Mouse (Mus musculus) small intestine, adult 2 months (tissue): ENCODE results near the gene Asap2. TPM values are rescaled to one million over a fixed set of nuclear protein-coding genes. Genes with fewer than 3 reads are reported as not detected.

Source experiments
- H3K27ac ChIP-seq: fragments of 200-500 bp; 2 replicates; pipeline ENCODE4 v1.5.1; 2012; ENCODE audit warnings: low read depth, low read length, control low read depth, inconsistent platforms; ENCODE audit not compliant: insufficient read depth
- H3K27me3 ChIP-seq: fragments of 200-500 bp; 2 replicates; pipeline ENCODE4 v1.6.1; 2012; ENCODE audit warnings: mild to moderate bottlenecking, moderate library complexity, low read length, inconsistent platforms; ENCODE audit not compliant: control insufficient read depth, insufficient read depth
- H3K36me3 ChIP-seq: fragments of 200-500 bp; 2 replicates; pipeline ENCODE4 v1.6.1; 2012; ENCODE audit warnings: mild to moderate bottlenecking, low read length, control low read depth, inconsistent platforms; ENCODE audit not compliant: control insufficient read depth, insufficient read depth
- H3K4me1 ChIP-seq: fragments of 200-500 bp; 2 replicates; pipeline ENCODE4 v1.6.1; 2012; ENCODE audit warnings: low read length, inconsistent platforms, mixed read lengths; ENCODE audit not compliant: control insufficient read depth, insufficient read depth, insufficient read length
- H3K4me3 ChIP-seq: fragments of 200-500 bp; 2 replicates; pipeline ENCODE4 v1.5.1; 2012; ENCODE audit warnings: low read depth, mild to moderate bottlenecking, control low read depth, inconsistent platforms, low read length, moderate library complexity
- CTCF ChIP-seq: fragments of 200-500 bp; IDR thresholded peaks from 2 replicates; pipeline ENCODE4 v1.5.1; 2012; ENCODE audit warnings: low read depth, mild to moderate bottlenecking, control low read depth, inconsistent platforms, low read length, moderate library complexity, mixed read lengths; ENCODE audit not compliant: insufficient replicate concordance, insufficient read length; ENCODE audit errors: extremely low read depth
- POLR2A ChIP-seq: fragments of 200-500 bp; IDR thresholded peaks from 2 replicates; pipeline ENCODE4 v1.6.1; 2012; ENCODE audit warnings: low read depth, mild to moderate bottlenecking, control low read depth, inconsistent platforms, low read length, moderate library complexity
- WGBS: fragments of 180-500 bp; shearing (Covaris S2); methylation state at CpG from one replicate; pipeline ENCODE4 v1.1.7; 2018; 5-methylcytosine and 5-hydroxymethylcytosine counted together
- polyA plus RNA-seq: library from polyadenylated mRNA; depleted of rRNA; stranded (reverse); fragments of >200 nt; gene quantifications from 2 replicates; pipeline ENCODE4 v1.2.3, GENCODE M21; 2012

Asap2 gene
- polyA plus RNA-seq, 1 experiment = 25.3 TPM

DNA sequence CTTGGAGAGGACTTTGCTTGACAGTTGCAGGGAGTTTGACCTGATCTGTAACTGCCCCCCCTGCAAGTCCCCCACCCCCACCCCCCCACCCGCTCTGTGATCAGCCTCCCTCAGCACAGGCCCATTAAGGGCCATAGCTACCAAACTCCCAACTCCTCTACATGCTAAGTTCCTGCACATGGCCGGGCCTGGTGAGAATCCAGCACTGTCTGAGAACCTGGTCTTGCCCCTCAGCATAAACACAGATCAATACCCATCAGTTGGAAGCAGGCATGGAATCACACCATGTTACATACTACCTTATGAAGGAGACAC is 276.5 kb downstream of the Asap2 start:
- H3K4me3 ChIP-seq = no peak overlapping the region
- H3K36me3 ChIP-seq = peaks cover 62% of the 10 kb centered on the region
- no peak overlapping the region for H3K27ac ChIP-seq
- no peaks in the 10 kb centered on the region for H3K4me1 ChIP-seq
- no peak for TF ChIP-seq CTCF
- TF ChIP-seq POLR2A = no peak
- WGBS = 80% methylated on average over 2 of the region's 2 CpGs
- no peaks in the 10 kb centered on the region for H3K27me3 ChIP-seq

DNA sequence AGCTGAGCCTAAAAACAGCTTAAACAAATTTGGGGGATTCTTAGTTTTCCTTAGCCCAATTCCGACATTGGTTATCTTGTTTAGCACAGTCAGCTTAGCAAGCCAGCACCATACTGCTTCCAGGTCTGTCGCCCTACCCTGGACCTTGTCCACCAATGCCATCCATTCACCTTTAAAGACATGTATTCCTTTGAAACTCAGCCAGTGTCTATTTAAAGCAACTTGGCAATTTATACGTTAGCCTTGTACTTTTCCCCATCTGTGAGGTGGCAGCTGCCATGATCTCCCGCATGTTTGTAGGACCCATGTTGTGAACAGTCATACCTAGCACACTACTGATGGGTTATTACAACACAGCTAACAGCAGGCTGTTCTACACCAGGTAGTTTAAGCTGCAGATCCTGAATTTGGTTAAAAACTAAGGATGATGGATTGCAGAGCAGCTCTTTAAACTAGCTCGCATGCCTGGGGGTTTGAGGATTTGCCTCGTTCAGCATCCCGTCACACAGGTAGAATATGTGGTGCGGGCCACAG is 277.9 kb downstream of the Asap2 start:
- no peak overlapping the region for H3K4me3 ChIP-seq
- no peaks in the 10 kb centered on the region for H3K4me1 ChIP-seq
- 91% methylated on average over 8 of the region's 8 CpGs for WGBS
- no peaks in the 10 kb centered on the region for H3K27me3 ChIP-seq
- no peak overlapping the region for H3K27ac ChIP-seq
- TF ChIP-seq CTCF (no peak), POLR2A (no peak)
- H3K36me3 ChIP-seq = peaks cover 59% of the 10 kb centered on the region

- Histone ChIP-seq H3K4me1 (no peaks in the 10 kb centered on the region), H3K27me3 (no peaks in the 10 kb centered on the region), H3K27ac (no peak overlapping the region), H3K4me3 (no peak overlapping the region), H3K36me3 (peaks cover 43% of the 10 kb centered on the region)
- 89% methylated on average over 7 of the region's 7 CpGs for WGBS
- TF ChIP-seq POLR2A (no peak), CTCF (no peak)
Observed at GRCm38 (mm10) chr12:21274446-21274845, 284.2 kb downstream of the Asap2 start.

- Histone ChIP-seq H3K4me1 (no peaks in the 10 kb centered on the region), H3K4me3 (no peak overlapping the region), H3K27me3 (no peaks in the 10 kb centered on the region), H3K27ac (no peak overlapping the region), H3K36me3 (peaks cover 18% of the 10 kb centered on the region)
- 91% methylated on average over 1 of the region's 1 CpGs for WGBS
- TF ChIP-seq CTCF (no peak), POLR2A (no peak)
Observed at GRCm38 (mm10) chr12:21277352-21277864, 287.1 kb downstream of the Asap2 start.

DNA sequence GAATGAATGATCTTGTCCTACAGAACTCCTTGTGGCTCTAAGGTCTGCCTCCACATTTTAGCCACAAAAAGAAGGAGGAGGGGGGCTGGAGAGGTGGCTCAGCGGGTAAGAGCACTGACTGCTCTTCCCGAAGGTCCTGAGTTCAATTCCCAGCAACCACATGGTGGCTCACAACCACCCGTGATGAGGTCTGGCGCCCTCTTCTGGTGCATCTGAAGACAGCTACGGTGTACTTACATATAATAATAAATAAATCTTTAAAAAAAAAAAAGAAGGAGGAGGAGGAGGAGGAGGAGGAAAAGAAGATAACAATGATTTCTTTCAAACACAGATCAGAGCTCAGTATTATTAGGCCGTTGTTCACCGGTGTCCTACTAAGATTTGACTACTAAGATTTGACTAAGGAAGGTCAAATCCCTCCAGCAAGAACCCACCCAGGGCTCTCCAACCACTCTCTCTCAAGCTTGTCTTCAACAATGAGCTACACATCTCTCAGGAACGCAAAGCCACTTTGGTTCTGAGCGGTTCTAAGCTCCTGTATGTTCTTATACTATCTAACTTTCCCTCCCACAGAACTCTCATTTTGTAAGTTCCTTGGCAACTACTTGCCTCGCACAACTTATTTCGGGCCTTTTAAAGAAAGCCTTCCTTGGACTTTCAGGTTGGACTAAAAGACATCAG is 294.6 kb downstream of the Asap2 start, which contains the start of gene Cpsf3:
Cpsf3 (plus strand) TSS at position 631 of the 681 bp plus-strand sequence.
- H3K36me3 ChIP-seq = no peaks in the 10 kb centered on the region
- H3K27me3 ChIP-seq = no peaks in the 10 kb centered on the region
- peak within 1 kb of the TSS; percentile 85 for H3K4me3 ChIP-seq
- TF ChIP-seq CTCF = no peak
- TF ChIP-seq POLR2A = no peak; the same call in 1 of the 2 replicates
- peaks cover 4% of the 10 kb centered on the region; the same call in 1 of the 2 replicates for H3K4me1 ChIP-seq
- H3K27ac ChIP-seq = peak within 1 kb of the TSS; percentile 68
- 56% methylated on average over 11 of the region's 11 CpGs for WGBS

- TF ChIP-seq POLR2A (peak; percentile 35; the same call in 1 of the 2 replicates), CTCF (no peak)
- under 1% methylated on average over 47 of the region's 47 CpGs for WGBS
- H3K4me1 ChIP-seq = peaks cover 4% of the 10 kb centered on the region; the same call in 1 of the 2 replicates
- peak overlapping the region; percentile 52 for H3K27ac ChIP-seq
- H3K36me3 ChIP-seq = peaks cover 2% of the 10 kb centered on the region; the same call in 1 of the 2 replicates
- peak overlapping the region; percentile 85 for H3K4me3 ChIP-seq
- H3K27me3 ChIP-seq = no peaks in the 10 kb centered on the region
Observed at GRCm38 (mm10) chr12:21285508-21286242, 295.4 kb downstream of the Asap2 start.

DNA sequence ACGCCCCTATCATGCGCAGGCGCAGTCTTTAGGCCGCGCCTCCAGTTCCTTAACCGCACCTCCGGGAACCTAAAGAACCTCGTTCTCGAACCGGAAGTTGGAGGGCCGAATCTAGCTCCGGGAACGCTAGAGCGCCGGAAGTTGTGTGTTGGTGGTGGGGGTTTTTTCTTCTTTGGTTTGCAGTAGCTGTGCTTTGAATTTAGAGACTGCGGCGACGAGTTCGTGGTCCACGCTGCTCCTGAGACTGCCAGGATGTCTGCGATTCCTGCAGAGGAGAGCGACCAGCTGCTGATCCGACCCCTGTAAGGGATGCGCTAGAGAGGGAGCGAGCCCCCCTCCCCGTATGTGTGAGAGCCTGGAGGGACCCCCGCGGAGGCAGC is 296.0 kb downstream of the Asap2 start, which contains the start of gene Itgb1bp1:
Itgb1bp1 (minus strand) TSS at position 42 of the 380 bp plus-strand sequence.
- no peak for TF ChIP-seq CTCF
- TF ChIP-seq POLR2A = no peak
- WGBS = under 1% methylated on average over 28 of the region's 28 CpGs
- H3K4me1 ChIP-seq = peaks cover 4% of the 10 kb centered on the region; the same call in 1 of the 2 replicates
- no peaks in the 10 kb centered on the region for H3K27me3 ChIP-seq
- peaks cover 2% of the 10 kb centered on the region; the same call in 1 of the 2 replicates for H3K36me3 ChIP-seq
- H3K27ac ChIP-seq = peak within 1 kb of the TSS; percentile 68
- H3K4me3 ChIP-seq = peak within 1 kb of the TSS; percentile 85
